ENCODE assay signal across 8 mouse cellular contexts in the genomic region with DNA sequence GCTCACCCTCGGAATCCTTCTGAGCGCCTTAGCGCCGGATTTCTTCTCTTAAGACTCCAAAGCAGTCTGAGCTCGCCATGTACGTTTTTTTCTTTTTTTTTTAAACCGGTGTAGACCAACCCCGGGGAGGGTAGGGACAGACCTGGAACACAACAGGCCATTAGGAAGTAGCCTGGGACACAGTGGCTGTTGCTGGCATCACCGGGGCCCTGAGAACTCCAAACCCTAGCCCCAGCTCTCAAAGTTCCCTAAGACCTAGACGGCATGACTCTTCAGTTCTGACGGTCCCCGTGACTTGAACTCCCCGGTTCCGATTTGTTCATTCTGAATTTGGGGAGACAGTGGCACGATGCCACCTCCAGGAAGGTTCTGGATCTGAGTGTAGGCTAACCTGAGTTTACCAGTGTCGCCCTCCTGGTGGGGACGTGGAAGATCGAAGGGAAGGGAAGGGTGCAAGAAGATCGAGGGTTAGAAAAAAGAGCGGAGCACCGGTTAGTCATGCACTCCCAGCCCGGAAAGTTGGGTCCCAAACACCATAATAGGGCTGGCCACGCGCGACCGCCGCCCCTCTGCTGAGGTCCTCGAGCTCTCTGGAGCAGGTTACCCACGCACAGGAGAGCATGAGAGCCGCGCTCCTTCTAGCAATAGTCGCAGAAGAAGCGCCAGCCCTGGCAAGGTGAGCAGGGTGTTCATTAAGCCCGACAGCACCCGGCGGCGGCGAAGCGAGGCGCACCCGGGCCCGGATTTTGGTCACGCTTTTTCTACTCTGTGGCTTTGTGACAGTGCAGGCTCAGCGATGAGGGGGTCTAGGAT. TPM values are rescaled to one million over a fixed set of nuclear protein-coding genes. Genes with fewer than 3 reads are reported as not detected.
DNase-seq lines count a peak whose midpoint lies in the region; ATAC-seq and TF ChIP-seq lines count a peak whose summit lies in the region.

TSS of gene Tob2 (minus strand) at position 280 of the 813 bp plus-strand sequence.

- peaks cover 40% of the 10 kb centered on the region for H3K4me1 ChIP-seq in hindbrain, embryonic 10.5 days (replicated peaks)
- H3K4me1 ChIP-seq in lung, postnatal 0 days (ENCODE audit: insufficient read depth, low read depth, low read length), result peaks cover 6% of the 10 kb centered on the region; the same call in 1 of the 2 replicates

- H3K27me3 ChIP-seq in hindbrain, embryonic 10.5 days (ENCODE audit: insufficient read depth, poor library complexity, severe bottlenecking), result no peaks in the 10 kb centered on the region
- H3K27me3 ChIP-seq in lung, postnatal 0 days (replicated peaks; ENCODE audit: insufficient read depth, low read length), result no peaks in the 10 kb centered on the region

- ATAC-seq in lung, postnatal 0 days, result peak; percentile 25

- peak; percentile 38 for TF ChIP-seq EP300 in lung, postnatal 0 days (IDR thresholded peaks at IDR 0.05)

- peaks cover 16% of the 10 kb centered on the region for H3K36me3 ChIP-seq in hindbrain, embryonic 10.5 days
- H3K36me3 ChIP-seq in lung, postnatal 0 days (ENCODE audit: insufficient read depth, low read length), result no peaks in the 10 kb centered on the region

- H3K4me2 ChIP-seq in lung, postnatal 0 days (replicated peaks; ENCODE audit: low read depth, low read length), result peak within 1 kb of the TSS; percentile 87

- H3K9me3 ChIP-seq in hindbrain, embryonic 10.5 days, result no peaks in the 10 kb centered on the region
- H3K9me3 ChIP-seq in lung, postnatal 0 days (ENCODE audit: low read length), result no peaks in the 10 kb centered on the region

- peak; percentile 80 for DNase-seq in NIH3T3 (ENCODE audit: low read depth)
- peak; percentile 87 for DNase-seq in cerebellum, adult 9-10 months
- peak; percentile 64 to 71 for DNase-seq in frontal cortex, postnatal 10 days (ENCODE audit: low spot score in 2 of 2)
- DNase-seq in hindbrain, embryonic 10.5 days (ENCODE audit: low spot score), result peak; percentile 61
- peak; percentile 70 to 78 for DNase-seq in layer of hippocampus, postnatal 10 days (ENCODE audit: low spot score in 2 of 2)
- DNase-seq in lung, postnatal 0 days (ENCODE audit: low spot score), result peak; percentile 82
- DNase-seq in ovary, postnatal 36 days (ENCODE audit: low spot score), result peak; percentile 62
- peak; percentile 74 to 78 for DNase-seq in thymus, postnatal 36 days

- peak within 1 kb of the TSS; percentile 93 for H3K27ac ChIP-seq in hindbrain, embryonic 10.5 days
- H3K27ac ChIP-seq in lung, postnatal 0 days (ENCODE audit: low read length), result peak within 1 kb of the TSS; percentile 98

- peak within 1 kb of the TSS; percentile 85 for H3K9ac ChIP-seq in lung, postnatal 0 days (replicated peaks; ENCODE audit: low read depth)

- H3K4me3 ChIP-seq in hindbrain, embryonic 10.5 days, result peak within 1 kb of the TSS; percentile 92
- peak within 1 kb of the TSS; percentile 94 for H3K4me3 ChIP-seq in lung, postnatal 0 days (ENCODE audit: low read depth, low read length)

- peak; percentile 47 for TF ChIP-seq CTCF in lung, postnatal 0 days (IDR thresholded peaks at IDR 0.05)

- WGBS in hindbrain, embryonic 10.5 days, result under 1% methylated on average over 44 of the region's 44 CpGs
- WGBS in lung, postnatal 0 days, result under 1% methylated on average over 44 of the region's 44 CpGs

RNA-seq across cellular contexts. Expression of gene Tob2, which starts in this region (rescaled TPM):
- 18.6 and 19.1 TPM in 2 replicates for polyA plus RNA-seq in hindbrain, embryonic 10.5 days (2016; fragmentation: Nextera tagmentation; extraction: Ambion mirVana)
- total RNA-seq in layer of hippocampus, postnatal 10 days (2021), result 10 to 100 TPM; 25.2 to 31.9 TPM
- polyA plus RNA-seq in lung, postnatal 0 days (2015; fragmentation: Nextera tagmentation; extraction: Ambion mirVana), result 24.8 and 30.0 TPM in 2 replicates

Comparison
In these comparisons a context has a peak if more than half of its experiments do, and no peak if none do; other contexts are left out.
1. Peak in every context shown above with its lines: DNase-seq, ATAC-seq, H3K4me3 ChIP-seq and H3K27ac ChIP-seq.